Mouse (Mus musculus) cerebellum, adult 18-20 months (tissue): ENCODE measurements around the gene Slc25a48.

Experiments
- DNase-seq, 2 experiments: peaks; one replicate each; pipeline ENCODE4 v3.0.0; 2021

Slc25a48 gene

GRCm38 (mm10) chr13:56438211-56439075 lies at the start of gene Slc25a48:
TSS of gene Slc25a48 (plus strand) at chr13:56438355.
- no peak for DNase-seq

GRCm38 (mm10) chr13:56397572-56397971 lies 40.6 kb upstream of the Slc25a48 start:
- peak; percentile 11 to 14 for DNase-seq

- DNase-seq: no peak
Measured at GRCm38 (mm10) chr13:56401186-56401585, 37.0 kb upstream of the Slc25a48 start.

GRCm38 (mm10) chr13:56403381-56404086 lies 34.6 kb upstream of the Slc25a48 start:
- peak in 1 of 2 experiments; percentile 8 for DNase-seq

- peak; percentile 41 to 50 for DNase-seq
Measured at GRCm38 (mm10) chr13:56404511-56405140, 33.5 kb upstream of the Slc25a48 start.

GRCm38 (mm10) chr13:56412286-56412873 lies 25.8 kb upstream of the Slc25a48 start:
- no peak for DNase-seq

GRCm38 (mm10) chr13:56418685-56419483 lies 19.3 kb upstream of the Slc25a48 start:
- DNase-seq: no peak

GRCm38 (mm10) chr13:56419538-56419937 lies 18.6 kb upstream of the Slc25a48 start:
- DNase-seq: no peak

GRCm38 (mm10) chr13:56422072-56422723 lies 16.0 kb upstream of the Slc25a48 start:
- DNase-seq: peak; percentile 47 to 63

GRCm38 (mm10) chr13:56425931-56426330 lies 12.2 kb upstream of the Slc25a48 start:
- no peak for DNase-seq

GRCm38 (mm10) chr13:56426365-56426764 lies 11.8 kb upstream of the Slc25a48 start, which contains the start of gene Gm3045:
TSS of gene Gm3045 (plus strand) at chr13:56426594.
- peak in 1 of 2 experiments; percentile 30 for DNase-seq

- DNase-seq: peak; percentile 72 to 86
Measured at GRCm38 (mm10) chr13:56428724-56429500, 9.2 kb upstream of the Slc25a48 start.

- peak; percentile 48 to 65 for DNase-seq
Measured at GRCm38 (mm10) chr13:56432496-56432895, 5.7 kb upstream of the Slc25a48 start.

GRCm38 (mm10) chr13:56433466-56433865 lies 4.7 kb upstream of the Slc25a48 start:
- DNase-seq: peak; percentile 69 to 78

- no peak for DNase-seq
Measured at GRCm38 (mm10) chr13:56434311-56434751, 3.8 kb upstream of the Slc25a48 start.

GRCm38 (mm10) chr13:56435615-56436287 lies 2.4 kb upstream of the Slc25a48 start:
- DNase-seq: no peak

GRCm38 (mm10) chr13:56443411-56443810 lies 5.3 kb downstream of the Slc25a48 start:
- no peak for DNase-seq

GRCm38 (mm10) chr13:56444112-56444511 lies 6.0 kb downstream of the Slc25a48 start:
- no peak for DNase-seq

- no peak for DNase-seq
Measured at GRCm38 (mm10) chr13:56444996-56445395, 6.8 kb downstream of the Slc25a48 start.
